Mouse (Mus musculus): ENCODE measurements around the gene Ddx19b. TPM values are rescaled to one million over a fixed set of nuclear protein-coding genes. Genes with fewer than 3 reads are reported as not detected.
A peak's percentile ranks its signal among the peaks of the same experiment; 100 is the strongest.
"Not testable (repeated sequence)": the region's sequence is repeated elsewhere in the genome, so short reads cannot be mapped to it uniquely, and the experiment has no call there.

The Ddx19b gene
- polyA plus RNA-seq, 1 experiment from 2014 or later, result 4.0 TPM

DNA sequence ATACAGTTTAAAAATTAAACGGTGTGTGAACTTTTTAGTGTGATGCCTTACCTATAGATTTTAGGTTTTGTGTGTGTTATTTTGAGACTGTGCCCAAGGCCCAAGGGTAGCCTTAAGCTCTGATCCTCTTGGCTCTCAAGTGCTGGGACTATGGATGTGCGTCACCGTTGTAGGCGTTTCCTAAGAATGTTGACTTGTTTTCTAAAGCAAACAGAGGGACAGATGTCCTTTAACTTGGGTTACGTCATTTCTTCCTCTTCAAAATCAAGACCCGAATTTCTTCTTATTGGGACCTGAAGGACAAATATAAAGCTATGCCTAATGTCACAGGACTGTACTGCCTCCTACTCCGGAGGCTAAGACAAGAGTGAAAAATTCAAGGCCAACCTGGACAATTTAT, 1.4 kb upstream of the Ddx19b start, which contains the start of gene Aars:
TSS of gene Aars (plus strand) at position 229 of the 400 bp plus-strand sequence.
- Histone ChIP-seq H3K4me1 (peaks cover 15% of the 10 kb centered on the region), H3K9me3 (no peaks in the 10 kb centered on the region), H3K9ac (peak within 1 kb of the TSS; percentile 71), H3K4me3 (peak within 1 kb of the TSS; percentile 76), H3K27ac (peak within 1 kb of the TSS; percentile 66), H3K36me3 (peaks cover 14% of the 10 kb centered on the region), H3K27me3 (peaks cover 6% of the 10 kb centered on the region; the same call in 1 of the 2 replicates), H3K4me2 (replicated peaks) (peak within 1 kb of the TSS; percentile 82)
- ATAC-seq (ENCODE audit: low FRiP score, low read depth), result no peak
- 96% methylated on average over 7 of the region's 7 CpGs for WGBS

DNA sequence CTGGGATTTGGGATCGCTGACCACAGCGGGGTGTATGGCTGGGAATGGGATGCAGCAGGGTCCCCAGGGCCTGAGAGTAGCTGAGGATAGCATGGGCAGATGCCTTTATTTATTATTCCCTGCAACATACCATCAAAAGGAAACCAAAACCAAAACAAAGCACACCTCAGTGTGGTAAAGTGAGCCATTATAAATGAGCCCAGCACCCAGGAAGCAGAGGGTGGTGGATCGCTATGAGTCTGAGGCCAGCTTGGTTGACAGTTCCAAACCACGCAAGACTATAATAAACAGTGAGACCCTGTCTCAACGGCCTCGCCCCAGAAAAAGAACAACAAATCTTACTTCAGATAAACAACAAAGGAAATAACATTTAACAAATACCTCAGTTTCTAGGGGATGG, 1.5 kb downstream of the Ddx19b start:
- no peak overlapping the region for H3K9ac ChIP-seq
- 76% methylated on average over 6 of the region's 6 CpGs for WGBS
- H3K27me3 ChIP-seq, result peaks cover 6% of the 10 kb centered on the region; the same call in 1 of the 2 replicates
- no peaks in the 10 kb centered on the region for H3K36me3 ChIP-seq
- no peak overlapping the region for H3K27ac ChIP-seq
- no peak for ATAC-seq (ENCODE audit: low FRiP score, low read depth)
- H3K4me1 ChIP-seq, result peaks cover 13% of the 10 kb centered on the region
- H3K4me2 ChIP-seq (replicated peaks), result no peak overlapping the region
- no peaks in the 10 kb centered on the region for H3K9me3 ChIP-seq
- no peak overlapping the region for H3K4me3 ChIP-seq

DNA sequence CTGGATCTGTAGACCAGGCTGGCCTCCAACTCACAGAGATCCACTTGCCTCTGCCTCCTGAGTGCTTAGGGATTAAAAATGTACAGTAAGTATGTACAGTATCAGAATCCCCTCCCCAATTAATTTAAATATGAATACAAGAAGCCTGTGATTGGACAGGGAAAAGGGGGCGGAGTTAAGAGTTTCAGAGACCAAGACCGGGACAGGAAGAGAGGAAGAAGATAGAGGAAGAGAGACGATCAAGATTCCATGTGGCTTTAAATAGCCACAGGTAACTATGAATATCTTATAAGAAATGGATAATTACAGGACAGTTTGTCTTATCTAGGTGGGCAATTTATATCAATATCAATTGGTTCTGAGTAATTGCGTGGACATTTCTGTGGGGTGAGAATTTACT, 2.0 kb downstream of the Ddx19b start:
- Histone ChIP-seq H3K9me3 (no peaks in the 10 kb centered on the region), H3K9ac (no peak overlapping the region), H3K36me3 (no peaks in the 10 kb centered on the region), H3K27ac (no peak overlapping the region), H3K4me2 (replicated peaks) (no peak overlapping the region), H3K4me1 (peaks cover 8% of the 10 kb centered on the region), H3K27me3 (peaks cover 6% of the 10 kb centered on the region; the same call in 1 of the 2 replicates), H3K4me3 (no peak overlapping the region)
- no peak for ATAC-seq (ENCODE audit: low FRiP score, low read depth)
- WGBS, result 53% methylated on average over 4 of the region's 4 CpGs

DNA sequence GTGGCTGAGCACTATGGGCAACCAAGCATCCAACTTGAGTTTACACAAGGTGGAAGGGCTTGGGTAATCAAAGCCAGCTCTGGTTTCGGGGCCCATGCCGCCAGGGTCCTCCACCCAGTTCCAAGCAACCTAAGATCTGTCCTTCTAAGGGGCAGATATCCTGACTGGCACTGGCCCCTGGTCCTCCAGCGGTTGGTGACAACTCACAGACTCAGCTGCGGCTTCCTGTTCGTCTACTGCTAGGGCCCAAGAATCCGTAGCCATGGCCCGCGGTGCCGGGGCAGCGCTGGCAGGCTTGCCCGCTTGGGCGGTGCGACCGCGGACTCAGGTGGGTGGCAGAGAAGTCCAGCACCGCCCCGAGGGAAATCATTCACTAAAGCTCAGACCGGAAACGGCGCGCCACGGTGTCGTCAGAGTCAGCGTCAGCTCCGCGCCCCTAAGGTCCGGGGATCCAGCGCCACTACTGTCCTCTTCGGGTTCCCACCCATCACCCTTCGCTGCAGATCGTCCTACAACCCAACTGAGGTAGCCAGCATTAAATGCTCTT, 4.1 kb downstream of the Ddx19b start:
- Histone ChIP-seq H3K27ac (no peak overlapping the region), H3K36me3 (no peaks in the 10 kb centered on the region), H3K27me3 (peaks cover 6% of the 10 kb centered on the region; the same call in 1 of the 2 replicates), H3K4me2 (replicated peaks) (peak overlapping the region; percentile 83), H3K4me1 (0 out of 2 replicates have a peak, but pooled peaks cover 5% of the 10 kb centered on the region), H3K9me3 (no peaks in the 10 kb centered on the region), H3K4me3 (peak overlapping the region; percentile 68), H3K9ac (peak overlapping the region; percentile 76)
- ATAC-seq (ENCODE audit: low FRiP score, low read depth), result peak; percentile 64
- under 1% methylated on average over 31 of the region's 31 CpGs for WGBS

DNA sequence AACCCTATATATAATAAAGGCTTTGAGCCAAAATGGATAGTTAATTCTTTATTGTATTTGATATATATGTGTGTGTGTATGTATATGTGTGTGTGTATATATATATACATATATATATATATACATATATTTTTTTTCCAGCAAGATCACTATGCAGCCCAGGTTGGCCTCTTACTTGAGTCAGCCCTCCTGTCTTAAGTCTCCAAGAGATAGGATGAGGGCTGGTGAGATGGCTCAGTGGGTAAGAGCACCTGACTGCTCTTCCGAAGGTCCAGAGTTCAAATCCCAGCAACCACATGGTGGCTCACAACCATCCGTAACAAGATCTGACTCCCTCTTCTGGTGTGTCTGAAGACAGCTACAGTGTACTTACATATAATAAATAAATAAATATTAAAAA, 4.9 kb downstream of the Ddx19b start:
- H3K27ac ChIP-seq; H3K9me3 ChIP-seq; H3K27me3 ChIP-seq; H3K36me3 ChIP-seq; ATAC-seq (ENCODE audit: low FRiP score, low read depth); H3K4me2 ChIP-seq (replicated peaks); H3K4me1 ChIP-seq; H3K4me3 ChIP-seq; H3K9ac ChIP-seq: not testable (repeated sequence)
- 94% methylated on average over 2 of the region's 2 CpGs for WGBS

DNA sequence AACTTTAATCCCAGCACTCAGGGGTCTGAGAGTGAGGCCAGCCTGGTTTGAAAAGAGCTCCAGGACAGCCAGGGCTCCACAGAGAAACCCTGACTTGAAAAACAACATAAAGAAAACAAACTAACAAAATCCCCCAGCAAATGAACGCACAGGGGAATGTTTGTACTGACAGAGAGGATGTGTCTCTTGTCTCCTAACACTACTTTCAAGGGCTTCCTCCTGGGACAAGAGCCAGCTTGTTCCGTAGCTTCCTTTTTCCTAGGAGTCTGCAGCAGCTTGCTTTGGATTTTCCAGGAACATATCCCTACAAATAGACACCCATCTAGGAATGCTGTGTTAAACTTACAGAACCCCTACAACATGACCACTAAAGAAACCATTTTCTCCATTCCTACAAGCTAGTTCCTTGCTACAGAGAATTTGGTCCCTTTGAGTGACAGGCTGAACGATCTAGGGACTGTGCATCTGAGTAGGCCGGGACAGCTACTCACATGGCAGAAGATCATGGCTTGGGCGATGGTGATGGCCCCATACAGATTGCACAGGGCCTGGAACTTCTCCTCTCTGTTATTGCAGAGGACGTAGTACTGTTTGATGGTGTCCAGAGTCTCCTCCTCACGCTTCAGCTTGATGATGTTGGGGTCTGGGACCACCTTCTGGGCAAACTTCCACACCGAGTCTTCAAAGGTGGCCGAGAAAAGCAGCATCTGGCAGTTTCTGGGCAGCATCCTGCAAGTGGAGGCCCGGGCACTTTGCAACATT, 21.1 kb downstream of the Ddx19b start:
- not testable (repeated sequence) for H3K4me2 ChIP-seq (replicated peaks); ATAC-seq (ENCODE audit: low FRiP score, low read depth); H3K9me3 ChIP-seq; H3K27me3 ChIP-seq; H3K4me1 ChIP-seq; H3K27ac ChIP-seq; H3K9ac ChIP-seq; H3K4me3 ChIP-seq
- H3K36me3 ChIP-seq, result peaks cover 47% of the 10 kb centered on the region
- 91% methylated on average over 7 of the region's 10 CpGs for WGBS

DNA sequence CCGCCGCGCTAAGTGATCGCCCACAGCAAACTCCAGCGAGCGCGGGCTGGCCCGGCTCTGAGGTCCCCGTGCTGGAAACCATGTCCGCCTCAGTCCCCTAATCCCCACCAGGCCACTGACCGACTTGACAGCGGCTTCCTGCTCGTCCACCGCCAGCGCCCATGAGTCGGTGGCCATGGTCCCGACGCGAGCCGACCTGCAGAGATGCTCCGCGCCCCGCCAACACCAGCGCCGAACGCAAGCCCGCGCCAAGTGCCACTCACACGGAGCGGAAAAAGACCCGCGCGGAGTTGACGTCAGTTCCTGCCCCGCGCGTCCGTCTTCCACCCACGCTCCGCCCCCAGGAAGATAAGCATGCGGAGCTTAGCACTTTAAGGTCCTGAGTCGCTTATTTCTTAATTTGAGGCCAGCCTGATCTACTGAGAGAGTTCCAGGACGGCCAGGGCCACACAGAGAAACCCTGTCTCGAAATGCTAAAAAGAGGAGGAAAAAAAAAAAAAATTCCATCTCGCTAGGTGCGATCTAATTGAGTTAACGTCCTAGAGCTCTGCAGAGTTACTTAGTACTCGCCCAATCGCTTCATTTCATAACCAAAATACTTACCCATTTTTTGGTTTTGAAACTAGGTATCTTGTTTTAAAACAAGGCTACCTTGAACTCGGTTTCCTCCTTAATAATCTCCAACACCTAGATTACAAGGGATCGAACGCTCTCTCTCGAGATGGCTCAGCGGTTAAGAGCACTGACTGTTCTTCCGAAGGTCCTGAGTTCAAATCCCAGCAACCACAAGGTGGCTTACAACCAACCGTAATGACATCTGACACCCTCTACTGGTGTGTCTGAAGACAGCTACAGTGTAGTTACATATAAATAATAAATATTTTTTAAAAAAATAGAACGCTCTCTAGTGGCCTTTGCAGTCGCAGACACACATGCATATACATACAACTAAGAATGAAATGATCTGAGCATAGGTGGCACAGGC, 33.7 kb downstream of the Ddx19b start, which contains the start of gene Ddx19a:
TSS of gene Ddx19a (minus strand) at position 254 of the 985 bp plus-strand sequence.
- Histone ChIP-seq H3K27ac (peak within 1 kb of the TSS; percentile 82), H3K27me3 (no peaks in the 10 kb centered on the region), H3K9me3 (no peaks in the 10 kb centered on the region), H3K9ac (peak within 1 kb of the TSS; percentile 88), H3K36me3 (peaks cover 17% of the 10 kb centered on the region), H3K4me3 (peak within 1 kb of the TSS; percentile 89), H3K4me2 (replicated peaks) (peak within 1 kb of the TSS; percentile 83), H3K4me1 (peaks cover 7% of the 10 kb centered on the region)
- 3% methylated on average over 58 of the region's 58 CpGs for WGBS
- peak; percentile 95 for ATAC-seq (ENCODE audit: low FRiP score, low read depth)

DNA sequence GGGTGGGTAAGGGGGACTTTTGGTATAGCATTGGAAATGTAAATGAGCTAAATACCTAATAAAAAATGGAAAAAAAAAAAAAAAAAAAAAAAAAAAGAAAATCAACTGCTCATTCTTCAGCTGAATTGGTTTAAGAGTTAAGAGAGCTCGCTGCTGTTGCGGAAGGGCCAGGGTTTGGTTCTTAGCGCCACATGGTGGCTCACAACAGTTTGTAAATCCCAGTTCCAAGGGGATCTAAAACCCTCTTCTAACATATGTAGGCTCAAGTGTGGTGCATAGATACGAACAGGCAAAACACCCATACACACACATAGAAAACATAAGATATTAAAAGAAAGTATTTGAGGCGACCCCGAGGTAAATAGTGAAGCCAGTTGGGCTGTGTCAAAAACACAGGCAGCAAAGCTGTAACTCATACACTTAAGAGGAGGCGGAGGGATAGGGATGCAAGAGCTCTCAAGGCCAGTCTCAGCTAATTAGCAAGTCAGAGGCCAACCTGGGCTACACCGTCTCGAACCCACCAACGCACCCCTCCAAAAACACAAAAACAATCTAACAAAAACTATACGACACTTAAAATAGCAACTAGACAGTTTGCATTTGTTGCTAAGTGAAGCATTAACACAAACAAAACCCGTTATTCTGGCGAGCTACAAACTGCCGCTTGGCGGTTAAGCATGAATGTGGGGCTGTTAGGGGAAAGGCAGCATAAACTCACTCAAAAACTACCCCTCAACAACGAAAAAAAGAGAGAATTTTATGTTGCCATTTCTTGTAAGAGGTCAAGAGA, 34.7 kb downstream of the Ddx19b start:
- Histone ChIP-seq H3K4me2 (replicated peaks) (peak overlapping the region; percentile 83), H3K9me3 (no peaks in the 10 kb centered on the region), H3K36me3 (peaks cover 26% of the 10 kb centered on the region), H3K27ac (peak overlapping the region; percentile 82; the same call in 1 of the 2 replicates), H3K9ac (peak overlapping the region; percentile 88), H3K27me3 (no peaks in the 10 kb centered on the region), H3K4me1 (peaks cover 7% of the 10 kb centered on the region), H3K4me3 (peak overlapping the region; percentile 89)
- WGBS, result 34% methylated on average over 16 of the region's 16 CpGs
- ATAC-seq (ENCODE audit: low FRiP score, low read depth), result no peak

DNA sequence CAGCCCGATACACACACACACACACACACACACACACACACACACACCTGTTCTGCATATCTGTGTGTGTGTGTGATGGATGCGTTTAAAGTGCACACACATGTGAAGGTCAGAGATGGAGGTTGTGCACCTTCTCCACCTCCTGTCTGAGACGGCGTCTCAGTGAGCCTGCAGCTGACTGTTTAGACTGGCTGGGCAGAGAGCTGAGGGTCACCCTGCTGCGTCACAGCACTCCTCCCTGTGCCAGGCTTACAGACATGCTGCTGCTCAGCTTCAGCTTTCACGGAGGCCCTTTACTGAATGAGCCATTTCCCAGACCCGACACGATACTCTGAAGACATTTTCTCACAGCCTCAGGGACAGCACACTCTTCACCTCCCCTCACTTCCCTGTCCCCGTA, 41.5 kb downstream of the Ddx19b start:
- 85% methylated on average over 9 of the region's 9 CpGs for WGBS
- no peak overlapping the region for H3K27ac ChIP-seq
- no peak for ATAC-seq (ENCODE audit: low FRiP score, low read depth)
- H3K36me3 ChIP-seq, result peaks cover 87% of the 10 kb centered on the region
- no peaks in the 10 kb centered on the region for H3K4me1 ChIP-seq
- H3K4me2 ChIP-seq (replicated peaks), result no peak overlapping the region
- H3K27me3 ChIP-seq, result no peaks in the 10 kb centered on the region
- no peak overlapping the region for H3K4me3 ChIP-seq
- H3K9ac ChIP-seq, result no peak overlapping the region
- no peaks in the 10 kb centered on the region for H3K9me3 ChIP-seq

DNA sequence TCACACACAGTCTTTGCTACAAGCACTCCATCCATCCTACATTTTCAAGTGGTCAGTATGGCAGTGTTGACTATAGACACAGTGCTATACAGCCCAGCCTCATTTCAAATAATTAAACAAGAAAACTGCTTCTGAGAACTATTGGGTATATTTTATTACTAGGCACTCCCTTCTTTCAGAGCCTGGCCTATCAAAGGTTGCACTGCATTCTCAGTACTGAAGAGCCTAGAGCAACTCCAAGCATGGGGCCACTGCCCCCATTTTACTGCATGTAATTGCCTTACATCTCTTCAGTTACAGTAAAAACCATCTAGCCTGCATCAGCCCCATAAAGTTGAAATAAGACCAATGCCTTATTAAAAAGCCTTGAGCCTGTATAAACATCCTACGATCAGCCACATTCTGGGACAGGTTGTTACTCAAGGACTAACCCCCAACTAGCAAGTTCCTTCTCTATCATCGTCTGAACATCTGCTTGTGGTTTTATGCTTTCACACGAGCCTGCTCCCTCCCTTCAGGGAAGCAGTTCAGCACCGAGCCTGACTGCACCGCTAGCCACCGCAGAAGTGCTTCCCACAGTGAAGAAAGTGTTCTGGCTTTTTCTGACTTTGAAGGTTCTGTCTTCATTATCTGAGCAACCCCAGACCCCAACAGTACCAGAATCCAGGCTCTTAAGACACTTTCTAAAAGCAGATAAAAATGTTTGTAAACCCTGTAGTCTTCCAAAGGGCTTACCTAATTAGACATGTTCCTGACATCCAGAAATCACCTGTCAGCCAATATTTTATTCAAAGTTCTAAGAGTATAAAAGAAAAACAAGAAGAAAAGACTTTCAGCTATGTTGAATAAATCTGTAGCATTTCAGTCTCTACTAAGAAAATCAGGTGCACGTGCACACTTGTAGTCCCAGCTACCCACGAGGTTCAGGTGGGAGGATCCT, 43.5 kb downstream of the Ddx19b start:
- Histone ChIP-seq H3K27me3 (no peaks in the 10 kb centered on the region), H3K27ac (no peak overlapping the region), H3K36me3 (peaks cover 92% of the 10 kb centered on the region), H3K9me3 (no peaks in the 10 kb centered on the region), H3K4me2 (replicated peaks) (no peak overlapping the region), H3K4me1 (no peaks in the 10 kb centered on the region), H3K9ac (no peak overlapping the region), H3K4me3 (no peak overlapping the region)
- WGBS, result 74% methylated on average over 8 of the region's 8 CpGs
- no peak for ATAC-seq (ENCODE audit: low FRiP score, low read depth)
